Mouse (Mus musculus): Measurements from ENCODE around the gene Olfr1082. TPM values are rescaled to one million over a fixed set of nuclear protein-coding genes. Genes with fewer than 3 reads are reported as not detected.

Olfr1082 gene
- total RNA-seq (2023), result not detected

DNA sequence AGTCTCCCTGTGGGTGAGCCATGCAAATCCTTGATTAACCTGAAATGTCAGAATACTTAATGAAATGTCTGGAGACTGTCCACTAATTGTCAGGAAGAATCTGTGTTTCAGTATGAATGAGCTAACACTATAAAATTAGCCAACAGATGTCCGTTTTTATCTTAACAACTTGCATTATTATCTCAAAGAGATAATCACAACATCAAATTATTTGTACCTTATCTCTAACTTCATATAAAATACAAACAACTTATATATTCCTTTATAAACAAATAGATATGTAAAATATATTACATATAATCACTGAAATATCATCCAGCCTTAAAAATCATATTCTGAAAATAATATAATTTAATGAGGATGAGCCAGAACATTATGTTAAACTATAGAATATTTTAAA is at the start of gene Olfr1082:
Gene Olfr1082 (minus strand): TSS at position 101 of the 400 bp plus-strand sequence.

DNA sequence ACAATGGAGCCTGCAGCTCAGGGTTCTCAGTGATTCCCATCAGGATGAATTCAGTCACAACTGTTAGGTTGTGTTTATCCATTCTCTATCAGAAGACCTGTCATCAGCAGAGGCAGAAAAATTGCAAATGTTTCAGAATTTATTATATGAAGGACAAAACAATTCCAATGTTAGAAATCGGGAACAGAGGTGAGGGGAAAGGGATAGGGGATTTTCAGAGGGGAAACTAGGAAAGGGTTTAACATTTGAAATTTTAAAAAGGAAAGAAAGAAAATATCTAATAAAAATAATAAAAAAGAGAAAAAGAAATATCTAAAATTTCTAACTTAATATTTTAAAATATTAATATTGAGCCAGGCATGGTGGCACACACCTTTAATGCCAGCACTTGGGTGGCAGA is 40.9 kb upstream of the Olfr1082 start, which contains the start of gene Olfr1084:
Gene Olfr1084 (minus strand): TSS at position 101 of the 400 bp plus-strand sequence.

DNA sequence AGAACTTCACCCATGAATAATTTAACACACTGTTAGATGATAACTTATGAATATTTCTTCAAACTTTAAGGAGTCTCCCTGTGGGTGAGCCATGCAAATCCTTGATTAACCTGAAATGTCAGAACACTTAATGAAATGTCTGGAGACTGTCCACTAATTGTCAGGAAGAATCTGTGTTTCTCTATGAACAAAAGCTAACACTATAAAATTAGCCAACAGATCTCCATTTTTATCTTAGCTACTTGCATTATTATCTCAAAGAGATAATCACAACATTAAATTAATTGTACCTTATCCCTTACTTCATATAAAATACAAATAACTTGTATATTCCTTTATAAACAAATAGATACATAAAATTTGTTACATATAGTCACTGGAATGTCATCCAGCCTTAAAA is 40.6 kb downstream of the Olfr1082 start, which contains the start of gene Olfr1080:
Gene Olfr1080 (minus strand): TSS at position 101 of the 400 bp plus-strand sequence.

Other genes starting within 250 kb of the Olfr1082 start
- gene Olfr1055, start 248.7 kb downstream of the Olfr1082 start, total RNA-seq (2023), result not detected
- not detected for gene Olfr1056, start 236.5 kb downstream of the Olfr1082 start, total RNA-seq (2023)
- not detected for gene Olfr1057, start 220.6 kb downstream of the Olfr1082 start, total RNA-seq (2023)
- not detected for gene Olfr1058, start 210.4 kb downstream of the Olfr1082 start, total RNA-seq (2023)
- not detected for gene Olfr1061, start 184.9 kb downstream of the Olfr1082 start, total RNA-seq (2023)
- not detected for gene Olfr1062, start 172.2 kb downstream of the Olfr1082 start, total RNA-seq (2023)
- not detected for gene Olfr1065, start 148.4 kb downstream of the Olfr1082 start, total RNA-seq (2023)
- not detected for gene Olfr1066, start 142.7 kb downstream of the Olfr1082 start, total RNA-seq (2023)
- not detected for gene Olfr228, start 111.6 kb downstream of the Olfr1082 start, total RNA-seq (2023)
- not detected for gene Olfr1076, start 90.5 kb downstream of the Olfr1082 start, total RNA-seq (2023)
- gene Olfr1079, start 56.5 kb downstream of the Olfr1082 start, total RNA-seq (2023), result not detected
- not detected for gene Olfr1080, start 40.7 kb downstream of the Olfr1082 start, total RNA-seq (2023)
- gene Olfr1084, start 40.8 kb upstream of the Olfr1082 start, total RNA-seq (2023), result not detected
- not detected for gene Olfr1085, start 63.1 kb upstream of the Olfr1082 start, total RNA-seq (2023)
- gene Olfr1086, start 81.1 kb upstream of the Olfr1082 start, total RNA-seq (2023), result not detected
- gene Olfr1087, start 99.4 kb upstream of the Olfr1082 start, total RNA-seq (2023), result not detected
- gene Olfr1089, start 134.7 kb upstream of the Olfr1082 start, total RNA-seq (2023), result not detected
- gene Olfr1090, start 160.0 kb upstream of the Olfr1082 start, total RNA-seq (2023), result not detected
- not detected for gene Olfr1093, start 183.5 kb upstream of the Olfr1082 start, total RNA-seq (2023)
- not detected for gene Olfr141, start 211.1 kb upstream of the Olfr1082 start, total RNA-seq (2023)
- gene Olfr1094, start 225.7 kb upstream of the Olfr1082 start, total RNA-seq (2023), result not detected